Mouse (Mus musculus): ENCODE results near the gene Cfap61.

- TF ChIP-seq CTCF (IDR thresholded peaks at IDR 0.05; ENCODE audit: insufficient read depth, low read depth, low read length) (no peak), POLR2A (IDR thresholded peaks at IDR 0.05; ENCODE audit: insufficient read depth, low read depth, low read length) (no peak)
These were observed 124.2 kb downstream of the Cfap61 start for GRCm38 (mm10) chr2:146058791-146059190.
